Mouse (Mus musculus) megakaryocyte, adult 5-6 weeks (primary cell): ENCODE results near the gene Mtr. TPM values are rescaled to one million over a fixed set of nuclear protein-coding genes. Genes with fewer than 3 reads are reported as not detected.
"Not testable (repeated sequence)": the region's sequence is repeated elsewhere in the genome, so short reads cannot be mapped to it uniquely, and the experiment has no call there.

Experiments used
- ATAC-seq: 2 replicates; pipeline ENCODE4 v1.8.0; 2016; ENCODE audit warnings: mild to moderate bottlenecking, inconsistent platforms; ENCODE audit not compliant: poor library complexity, severe bottlenecking
- total RNA-seq, 2 experiments: library from RNA; stranded (forward) in 1 of 2; stranded (reverse) in 1 of 2; fragments of 153-499, 151-499 nt in 1 of 2; fragments of 221-1000, 200-1000 nt in 1 of 2; gene quantifications; 2 replicates each; pipeline versions ENCODE4 v1.2.3 to v1.2.4; 2015 to 2017

Gene Mtr
- total RNA-seq, 2 experiments from 2014 or later, result 8.5 to 14.4 TPM

DNA sequence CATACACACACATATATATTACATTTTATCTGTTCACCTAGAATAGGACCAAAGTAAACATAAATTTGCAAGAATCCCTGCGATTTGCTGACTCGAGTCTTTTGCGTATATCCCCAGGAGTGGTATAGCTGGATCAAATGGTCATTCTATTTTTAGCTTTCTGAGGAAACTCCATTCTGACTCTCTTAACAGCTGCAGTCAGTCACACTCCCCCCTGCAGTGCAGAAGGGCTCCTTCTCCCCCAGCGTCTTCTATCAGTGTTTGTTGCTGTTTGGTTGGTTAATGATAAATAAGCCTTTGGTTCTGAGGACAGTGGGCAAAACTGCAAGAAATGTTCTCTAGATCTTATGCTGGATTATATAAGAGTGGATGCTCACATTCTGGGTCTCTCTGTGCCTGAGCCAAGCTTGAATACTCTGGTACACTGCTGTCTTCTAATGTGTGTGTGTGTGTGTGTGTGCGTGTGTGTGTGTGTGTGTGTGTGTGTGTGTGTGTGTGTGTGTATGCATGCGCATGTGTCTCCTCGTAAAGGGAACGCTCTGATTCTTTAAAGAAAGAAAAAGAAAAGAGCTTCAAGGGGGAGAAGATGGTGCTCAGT is 92.4 kb downstream of the Mtr start:
- ATAC-seq, result no peak

DNA sequence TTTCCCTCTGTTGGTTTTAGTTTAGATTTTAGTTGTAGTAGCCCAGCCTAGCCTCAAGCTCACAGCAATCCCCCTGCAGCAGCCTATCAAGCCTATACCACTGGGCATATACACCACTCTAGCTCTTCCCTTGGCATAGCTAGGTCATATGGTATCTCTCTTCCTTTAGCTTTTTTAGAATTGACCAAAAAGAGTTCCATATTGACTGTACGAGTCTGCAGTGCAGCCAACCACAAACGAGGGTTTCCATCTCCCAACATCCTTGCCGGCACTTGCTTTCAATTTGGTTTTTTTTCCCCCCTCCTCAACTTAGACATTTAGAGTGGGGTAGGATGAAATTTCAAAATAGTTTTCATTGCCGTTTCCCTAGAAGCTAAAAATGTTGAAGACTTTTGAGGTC is 95.5 kb downstream of the Mtr start:
- no peak for ATAC-seq

DNA sequence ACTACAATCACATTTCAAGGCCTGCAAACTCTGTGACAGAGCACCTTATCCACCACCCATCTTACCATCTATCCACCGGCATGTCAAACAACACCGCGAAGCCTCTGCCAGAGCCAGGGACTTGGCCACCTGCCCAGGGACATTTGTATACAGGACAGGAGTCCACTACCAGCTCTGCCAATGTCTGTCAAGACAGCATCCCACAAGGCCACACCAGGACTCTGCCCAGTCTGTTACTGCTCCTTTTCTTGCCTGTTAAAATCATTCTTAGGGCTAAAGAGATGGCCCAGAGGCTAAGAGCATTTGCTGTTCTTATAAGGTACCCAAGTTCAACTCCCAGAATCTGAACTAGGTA is 97.8 kb downstream of the Mtr start:
- ATAC-seq, result no peak

DNA sequence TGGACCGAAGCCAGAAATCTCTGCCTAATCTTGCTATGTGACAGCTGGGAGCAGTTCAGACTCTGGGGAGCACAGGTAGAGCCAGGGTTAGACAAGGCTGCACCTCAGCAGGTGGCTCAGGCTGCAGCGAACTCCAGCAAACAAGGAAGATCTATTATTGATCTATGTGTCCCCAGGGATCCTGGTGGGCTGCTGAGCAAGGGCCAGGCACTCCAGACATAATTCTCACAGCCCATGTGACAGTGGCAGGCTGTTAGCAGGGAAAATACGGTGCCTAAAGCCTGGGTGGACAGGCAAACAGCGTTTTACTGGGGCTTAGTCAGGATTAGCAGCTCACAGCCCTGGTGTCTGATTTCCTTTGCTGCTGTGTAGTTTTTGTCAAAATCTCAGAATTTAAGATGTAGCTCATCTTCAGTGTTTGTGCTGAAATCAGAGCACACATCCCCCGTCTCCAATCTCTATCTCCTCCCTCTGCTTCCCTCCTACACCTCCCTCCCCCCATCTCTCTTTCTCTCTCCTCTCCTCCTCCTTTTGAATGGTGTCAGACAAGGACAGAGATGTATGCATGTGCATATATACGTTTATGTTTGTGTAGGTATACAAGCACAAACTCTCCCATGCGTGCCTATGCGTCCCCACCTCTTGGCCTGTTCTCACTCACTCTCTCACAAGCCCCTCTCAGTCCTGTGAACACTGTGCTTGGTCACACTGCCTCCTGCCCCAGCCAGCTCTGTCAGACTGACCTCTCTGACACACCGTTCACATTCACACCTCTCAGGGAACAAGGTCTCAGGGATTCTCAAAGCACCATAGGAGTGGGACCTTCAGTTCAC is 98.4 kb downstream of the Mtr start:
- ATAC-seq, result no peak

DNA sequence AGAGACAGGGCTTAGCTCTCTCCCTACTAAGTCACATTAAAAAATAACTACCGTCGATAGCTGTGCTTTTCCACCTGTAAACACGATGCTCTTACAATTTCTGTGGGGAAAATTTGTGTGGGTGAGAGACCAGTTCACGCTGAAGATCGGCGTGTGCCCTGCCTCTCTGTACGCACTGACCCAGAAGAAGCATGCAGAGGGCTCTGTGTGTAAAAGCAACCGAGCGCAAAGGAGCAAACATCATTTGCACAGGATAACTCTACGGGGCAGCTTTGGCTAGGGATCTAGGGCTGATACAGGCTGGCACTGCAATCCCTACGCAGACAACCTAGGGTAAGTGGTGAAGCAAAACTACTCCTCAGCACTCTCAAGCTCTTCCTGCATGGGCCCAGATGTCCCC is 104.0 kb downstream of the Mtr start:
- ATAC-seq, result no peak

DNA sequence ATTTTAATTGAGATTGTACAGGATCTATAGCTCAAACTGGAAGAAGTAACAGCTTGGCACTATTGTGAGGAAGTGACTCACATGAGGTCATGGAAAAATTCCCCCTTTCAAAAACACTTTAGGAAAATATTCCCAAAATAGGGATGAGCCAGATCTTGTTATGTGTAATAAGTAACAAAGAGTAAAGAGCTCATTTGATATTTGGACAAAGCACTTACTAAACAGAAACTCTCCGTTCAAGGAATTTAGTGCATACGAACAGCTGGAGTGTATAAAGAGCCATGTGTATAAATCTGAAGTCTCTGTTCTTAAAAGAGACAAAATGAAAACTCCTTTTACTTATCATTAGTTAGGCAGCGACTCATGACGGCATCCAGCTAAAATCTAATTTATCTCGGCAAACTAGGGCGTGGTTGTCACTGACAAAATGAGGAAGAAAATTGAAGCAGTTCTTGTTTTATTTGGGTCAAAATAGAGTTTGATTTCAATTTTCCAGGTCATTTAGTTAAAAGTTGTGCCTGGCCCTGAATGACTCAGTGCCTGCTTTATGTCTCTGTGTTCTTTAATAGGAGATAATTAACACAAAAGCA is 110.9 kb downstream of the Mtr start:
- no peak for ATAC-seq

DNA sequence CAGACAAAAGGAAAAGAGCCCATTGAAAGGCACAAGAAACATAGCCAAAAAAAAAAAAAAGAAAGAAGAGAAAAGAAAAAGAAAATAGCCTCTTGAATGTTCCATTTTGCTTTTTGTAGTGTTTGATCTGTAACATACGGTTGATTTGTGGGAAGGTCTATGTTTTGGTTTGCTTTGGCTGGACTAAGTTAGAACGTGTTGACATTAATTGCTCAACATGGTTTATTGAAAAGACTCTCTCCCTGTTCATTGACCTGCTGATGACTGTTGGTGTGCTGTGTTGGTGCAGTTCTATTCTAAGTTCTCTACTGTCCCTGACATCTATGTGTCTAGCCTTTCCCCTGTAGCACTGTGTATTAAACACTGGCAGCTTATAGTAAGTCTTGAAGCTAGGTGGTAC is 111.5 kb downstream of the Mtr start:
- no peak for ATAC-seq

DNA sequence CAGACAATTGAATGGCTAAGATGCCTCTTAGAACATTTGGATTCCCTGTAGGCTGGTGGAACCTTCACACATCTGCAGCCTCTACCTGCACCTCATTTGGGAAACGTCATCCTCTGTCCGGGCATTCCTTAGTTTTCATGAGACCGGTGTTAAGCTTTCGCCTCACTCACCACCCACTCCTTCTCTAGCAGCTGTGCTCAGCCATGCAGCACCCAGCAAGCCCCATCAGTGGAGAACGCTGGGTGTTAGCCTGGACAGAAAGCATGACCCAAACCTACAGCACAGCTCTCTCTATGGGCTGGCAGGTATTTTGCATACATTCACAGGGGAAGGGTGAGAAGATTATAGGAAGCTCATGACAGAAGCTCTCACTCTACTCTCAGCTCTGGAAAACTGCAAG is 114.6 kb downstream of the Mtr start:
- ATAC-seq, result no peak

DNA sequence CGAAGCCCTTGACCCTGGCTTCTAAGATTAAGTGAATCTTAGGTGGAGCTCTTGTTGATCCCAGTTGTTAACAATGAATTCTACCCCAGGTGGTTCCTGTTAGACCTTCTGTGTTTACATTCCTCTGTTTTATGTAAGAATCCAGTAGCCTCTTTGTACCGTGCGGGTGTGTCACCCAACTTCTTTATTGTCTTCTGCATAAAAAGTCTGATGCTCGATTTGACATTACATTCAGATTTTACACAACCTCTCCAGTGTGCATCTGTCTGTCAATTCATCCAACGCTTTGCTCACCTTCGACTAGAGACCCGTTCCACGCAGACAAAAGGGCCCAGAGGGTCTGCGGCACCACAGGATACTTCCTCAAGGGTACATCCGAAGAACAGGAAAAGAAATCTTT is 121.5 kb downstream of the Mtr start:
- not testable (repeated sequence) for ATAC-seq

DNA sequence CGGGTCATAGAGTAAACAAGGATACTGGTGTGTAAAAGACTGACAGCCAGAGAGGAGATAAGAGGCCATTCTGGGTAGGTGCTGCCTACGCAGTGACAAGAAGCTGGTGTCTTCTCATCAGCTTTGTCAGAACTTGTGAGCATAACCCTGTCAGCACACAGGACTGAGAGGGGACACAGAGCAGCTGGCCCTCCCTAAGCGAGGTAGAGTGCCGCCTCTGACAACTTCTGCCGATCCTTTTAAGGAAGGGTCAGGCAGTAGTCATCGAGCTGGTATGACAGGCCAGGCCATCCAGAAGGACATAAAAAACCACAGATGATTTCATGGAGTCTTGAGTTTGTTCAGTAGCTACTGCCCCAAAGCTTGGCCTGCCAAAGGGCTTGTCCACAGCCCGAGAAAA is 124.4 kb downstream of the Mtr start:
- ATAC-seq, result no peak

Other genes starting within 250 kb of the Mtr start
- not detected in 2 replicates for gene Ryr2, start 151.2 kb downstream of the Mtr start, total RNA-seq (2015)
- gene Ryr2, start 151.2 kb downstream of the Mtr start, total RNA-seq (2017), result not detected in 2 replicates
- gene Actn2, start 82.6 kb upstream of the Mtr start, total RNA-seq (2015), result 0.78 TPM in 1 of 2 replicates, not detected in the other
- gene Actn2, start 82.6 kb upstream of the Mtr start, total RNA-seq (2017), result 0.11 TPM in 1 of 2 replicates, not detected in the other
- 15.8 and 18.7 TPM in 2 replicates for gene Heatr1, start 136.9 kb upstream of the Mtr start, total RNA-seq (2015)
- 38.3 and 52.8 TPM in 2 replicates for gene Heatr1, start 136.9 kb upstream of the Mtr start, total RNA-seq (2017)
- 37.5 and 47.8 TPM in 2 replicates for gene Lgals8, start 206.8 kb upstream of the Mtr start, total RNA-seq (2015)
- 59.7 and 64.4 TPM in 2 replicates for gene Lgals8, start 206.8 kb upstream of the Mtr start, total RNA-seq (2017)